Mouse (Mus musculus): ENCODE results near the gene 2810408A11Rik. TPM values are rescaled to one million over a fixed set of nuclear protein-coding genes. Genes with fewer than 3 reads are reported as not detected.

2810408A11Rik gene
- polyA plus RNA-seq, 1 experiment, result 3.0 TPM

GRCm38 (mm10) chr11:69878399-69878798 lies 22.4 kb downstream of the 2810408A11Rik start:
- peak overlapping the region; percentile 94 for H3K4me3 ChIP-seq
- peak overlapping the region; percentile 91 for H3K4me2 ChIP-seq (ENCODE audit: low read depth)
- no peak for TF ChIP-seq POLR2A (IDR thresholded peaks at IDR 0.05; ENCODE audit: insufficient read length, low read depth)
- no peaks in the 10 kb centered on the region for H3K27me3 ChIP-seq (ENCODE audit: control insufficient read depth, insufficient read depth, insufficient read length)
- H3K36me3 ChIP-seq (ENCODE audit: control insufficient read depth, insufficient read depth), result no peaks in the 10 kb centered on the region
- peak overlapping the region; percentile 66 for H3ac ChIP-seq (ENCODE audit: control insufficient read depth, insufficient read length)
- H3K79me2 ChIP-seq (ENCODE audit: control insufficient read depth, insufficient read depth), result peaks cover 28% of the 10 kb centered on the region

- peak within 1 kb of the TSS; percentile 66 for H3ac ChIP-seq (ENCODE audit: control insufficient read depth, insufficient read length)
- peak within 1 kb of the TSS; percentile 94 for H3K4me3 ChIP-seq
- no peaks in the 10 kb centered on the region for H3K36me3 ChIP-seq (ENCODE audit: control insufficient read depth, insufficient read depth)
- peak within 1 kb of the TSS; percentile 91 for H3K4me2 ChIP-seq (ENCODE audit: low read depth)
- TF ChIP-seq USF1 (IDR thresholded peaks at IDR 0.05; ENCODE audit: low read depth), result no peak
- no peak for TF ChIP-seq E2F4 (IDR thresholded peaks at IDR 0.05; ENCODE audit: insufficient read depth)
- TF ChIP-seq TCF12 (IDR thresholded peaks at IDR 0.05; ENCODE audit: insufficient read depth, poor library complexity, severe bottlenecking), result no peak
- TF ChIP-seq REST (IDR thresholded peaks at IDR 0.05; ENCODE audit: insufficient read depth, insufficient read length), result no peak
- peaks cover 28% of the 10 kb centered on the region for H3K79me2 ChIP-seq (ENCODE audit: control insufficient read depth, insufficient read depth)
- H3K27me3 ChIP-seq (ENCODE audit: control insufficient read depth, insufficient read depth, insufficient read length), result no peaks in the 10 kb centered on the region
Measured at GRCm38 (mm10) chr11:69877878-69878277, 22.9 kb downstream of the 2810408A11Rik start, which contains the start of gene Tmem95. Tmem95 (minus strand) TSS chr11:69878018.

GRCm38 (mm10) chr11:69876867-69877266 lies 23.9 kb downstream of the 2810408A11Rik start:
- Histone ChIP-seq H3K4me2 (ENCODE audit: low read depth) (peak overlapping the region; percentile 91), H3K36me3 (ENCODE audit: control insufficient read depth, insufficient read depth) (no peaks in the 10 kb centered on the region), H3K27me3 (ENCODE audit: control insufficient read depth, insufficient read depth, insufficient read length) (no peaks in the 10 kb centered on the region), H3K4me3 (peak overlapping the region; percentile 94), H3ac (ENCODE audit: control insufficient read depth, insufficient read length) (no peak overlapping the region), H3K79me2 (ENCODE audit: control insufficient read depth, insufficient read depth) (peaks cover 28% of the 10 kb centered on the region)
- TF ChIP-seq TCF3 (IDR thresholded peaks at IDR 0.05; ENCODE audit: insufficient read length, low read depth) (no peak), POLR2AphosphoS2 (IDR thresholded peaks at IDR 0.05; ENCODE audit: insufficient read length, low read depth) (peak; percentile 95), SRF (IDR thresholded peaks at IDR 0.05; ENCODE audit: control insufficient read depth, insufficient read length, low read depth) (no peak), REST (IDR thresholded peaks at IDR 0.05; ENCODE audit: insufficient read depth, insufficient read length) (no peak), MYOG (IDR thresholded peaks at IDR 0.05; ENCODE audit: control insufficient read depth in 1 of 3, insufficient read depth in 1 of 3, insufficient read length in 2 of 3, low read depth in 2 of 3) (peak in 1 of 3 experiments; percentile 18), TCF12 (IDR thresholded peaks at IDR 0.05; ENCODE audit: insufficient read depth, poor library complexity, severe bottlenecking) (no peak), POLR2A (IDR thresholded peaks at IDR 0.05; ENCODE audit: insufficient read length, low read depth) (peak; percentile 35), MAX (IDR thresholded peaks at IDR 0.05; ENCODE audit: low read depth) (no peak), USF1 (IDR thresholded peaks at IDR 0.05; ENCODE audit: low read depth) (no peak), CEBPB (IDR thresholded peaks at IDR 0.05; ENCODE audit: insufficient read depth, poor library complexity, severe bottlenecking) (no peak), E2F4 (IDR thresholded peaks at IDR 0.05; ENCODE audit: insufficient read depth) (no peak), MYOD1 (IDR thresholded peaks at IDR 0.05; ENCODE audit: control insufficient read depth in 1 of 3, insufficient read length in 2 of 3, low read depth in 2 of 3) (no peak)

- TF ChIP-seq MYOD1 (IDR thresholded peaks at IDR 0.05; ENCODE audit: control insufficient read depth in 1 of 3, insufficient read length in 2 of 3, low read depth in 2 of 3) (no peak), POLR2AphosphoS2 (IDR thresholded peaks at IDR 0.05; ENCODE audit: insufficient read length, low read depth) (peak; percentile 21), E2F4 (IDR thresholded peaks at IDR 0.05; ENCODE audit: insufficient read depth) (no peak)
- Histone ChIP-seq H3K79me2 (ENCODE audit: control insufficient read depth, insufficient read depth) (peaks cover 28% of the 10 kb centered on the region), H3K4me2 (ENCODE audit: low read depth) (no peak overlapping the region), H3K4me3 (no peak overlapping the region), H3ac (ENCODE audit: control insufficient read depth, insufficient read length) (no peak overlapping the region), H3K27me3 (ENCODE audit: control insufficient read depth, insufficient read depth, insufficient read length) (no peaks in the 10 kb centered on the region), H3K36me3 (ENCODE audit: control insufficient read depth, insufficient read depth) (no peaks in the 10 kb centered on the region)
Measured at GRCm38 (mm10) chr11:69876186-69876585, 24.6 kb downstream of the 2810408A11Rik start.

GRCm38 (mm10) chr11:69872451-69872850 lies 28.3 kb downstream of the 2810408A11Rik start:
- H3K27me3 ChIP-seq (ENCODE audit: control insufficient read depth, insufficient read depth, insufficient read length), result peaks cover 2% of the 10 kb centered on the region
- no peak overlapping the region for H3K4me2 ChIP-seq (ENCODE audit: low read depth)
- H3K79me2 ChIP-seq (ENCODE audit: control insufficient read depth, insufficient read depth), result no peaks in the 10 kb centered on the region
- H3K36me3 ChIP-seq (ENCODE audit: control insufficient read depth, insufficient read depth), result no peaks in the 10 kb centered on the region
- no peak overlapping the region for H3ac ChIP-seq (ENCODE audit: control insufficient read depth, insufficient read length)
- no peak for TF ChIP-seq CEBPB (IDR thresholded peaks at IDR 0.05; ENCODE audit: insufficient read depth, poor library complexity, severe bottlenecking)
- no peak for TF ChIP-seq SRF (IDR thresholded peaks at IDR 0.05; ENCODE audit: control insufficient read depth, insufficient read length, low read depth)
- TF ChIP-seq E2F4 (IDR thresholded peaks at IDR 0.05; ENCODE audit: insufficient read depth), result no peak
- TF ChIP-seq MAX (IDR thresholded peaks at IDR 0.05; ENCODE audit: low read depth), result no peak
- TF ChIP-seq MYOD1 (IDR thresholded peaks at IDR 0.05; ENCODE audit: control insufficient read depth in 1 of 3, insufficient read length in 2 of 3, low read depth in 2 of 3), result no peak
- TF ChIP-seq USF1 (IDR thresholded peaks at IDR 0.05; ENCODE audit: low read depth), result no peak
- no peak for TF ChIP-seq REST (IDR thresholded peaks at IDR 0.05; ENCODE audit: insufficient read depth, insufficient read length)
- TF ChIP-seq TCF3 (IDR thresholded peaks at IDR 0.05; ENCODE audit: insufficient read length, low read depth), result no peak
- TF ChIP-seq TCF12 (IDR thresholded peaks at IDR 0.05; ENCODE audit: insufficient read depth, poor library complexity, severe bottlenecking), result no peak
- no peak for TF ChIP-seq POLR2A (IDR thresholded peaks at IDR 0.05; ENCODE audit: insufficient read length, low read depth)
- TF ChIP-seq MYOG (IDR thresholded peaks at IDR 0.05; ENCODE audit: control insufficient read depth in 1 of 3, insufficient read depth in 1 of 3, insufficient read length in 2 of 3, low read depth in 2 of 3), result no peak
- no peak for TF ChIP-seq POLR2AphosphoS2 (IDR thresholded peaks at IDR 0.05; ENCODE audit: insufficient read length, low read depth)
- H3K4me3 ChIP-seq, result no peak overlapping the region
